Mouse (Mus musculus) liver, embryonic 14.5 days (tissue): ENCODE measurements around the gene Cd47. TPM values are rescaled to one million over a fixed set of nuclear protein-coding genes. Genes with fewer than 3 reads are reported as not detected.

Source experiments
- ATAC-seq: fragments of 200-750 bp; cut with Nextera tagmentation; 2 replicates; pipeline ENCODE4 v1.8.0; 2017; ENCODE audit warnings: moderate number of reproducible peaks, mild to moderate bottlenecking, moderate library complexity; ENCODE audit not compliant: insufficient read depth
- DNase-seq, 3 experiments: peaks; one replicate each; pipeline ENCODE4 v3.0.0-alpha.2; 2012 to 2013; ENCODE audit warnings: low read depth in 3 of 3, low spot score in 3 of 3
- H3K27ac ChIP-seq: fragments of 300-500 bp; sonication (generic); 2 replicates; pipeline ENCODE4 v1.5.1; 2014; ENCODE audit warnings: moderate library complexity, mild to moderate bottlenecking, control low read depth, inconsistent platforms
- H3K27me3 ChIP-seq: fragments of 300-500 bp; sonication (generic); 2 replicates; pipeline ENCODE4 v1.6.1; 2014; ENCODE audit warnings: mild to moderate bottlenecking, low read length, moderate library complexity; ENCODE audit not compliant: control insufficient read depth, insufficient read depth
- H3K36me3 ChIP-seq: fragments of 300-500 bp; sonication (generic); replicated peaks from 2 replicates; pipeline ENCODE4 v1.6.1; 2014; ENCODE audit warnings: low read depth; ENCODE audit not compliant: control insufficient read depth, insufficient read depth
- H3K4me1 ChIP-seq, 2 experiments: fragments of 200-500 bp in 1 of 2; fragments of 300-500 bp in 1 of 2; sonication (generic) in 1 of 2; replicated peaks; 2 replicates each; pipeline ENCODE4 v1.6.1; 2012 to 2014; ENCODE audit warnings: antibody characterized with exemption in 1 of 2, inconsistent platforms in 1 of 2, low read length in 1 of 2; ENCODE audit not compliant: control insufficient read depth in 2 of 2, insufficient read depth in 2 of 2
- H3K4me2 ChIP-seq: fragments of 300-500 bp; sonication (generic); 2 replicates; pipeline ENCODE4 v1.6.1; 2014; ENCODE audit warnings: low read depth, mild to moderate bottlenecking, control low read depth, moderate library complexity
- H3K4me3 ChIP-seq, 2 experiments: fragments of 200-500 bp in 1 of 2; fragments of 300-500 bp in 1 of 2; sonication (generic) in 1 of 2; 2 replicates each; pipeline ENCODE4 v1.5.1; 2012 to 2014; ENCODE audit warnings: low read depth in 2 of 2, low read length in 2 of 2, mild to moderate bottlenecking in 2 of 2, control low read depth in 1 of 2, inconsistent platforms in 1 of 2, moderate library complexity in 1 of 2; ENCODE audit not compliant: insufficient read depth in 1 of 2
- H3K9ac ChIP-seq: fragments of 300-500 bp; sonication (generic); replicated peaks from 2 replicates; pipeline ENCODE4 v1.6.1; 2014; ENCODE audit warnings: mild to moderate bottlenecking, control low read depth, moderate library complexity
- H3K9me3 ChIP-seq: fragments of 300-500 bp; sonication (generic); 2 replicates; pipeline ENCODE4 v1.6.1; 2016; ENCODE audit warnings: low read length, mixed read lengths; ENCODE audit not compliant: control insufficient read depth
- CTCF ChIP-seq: IDR thresholded peaks from 2 replicates; pipeline ENCODE4 v1.5.1; 2016; ENCODE audit warnings: antibody characterized with exemption, low read depth, control low read depth
- EP300 ChIP-seq: IDR thresholded peaks from 2 replicates; pipeline ENCODE4 v1.6.1; 2016; ENCODE audit warnings: antibody characterized with exemption, low read depth
- WGBS: fragments of 180-500 bp; shearing (Covaris S2); extraction: QIAGEN DNeasy Blood & Tissue Kit; methylation state at CpG from one replicate; pipeline ENCODE4 v1.1.7; 2014; ENCODE audit not compliant: insufficient replicate concordance; 5-methylcytosine and 5-hydroxymethylcytosine counted together
- polyA plus RNA-seq, 2 experiments: library from polyadenylated mRNA; depleted of rRNA in 1 of 2; stranded (reverse) in 1 of 2; unstranded in 1 of 2; fragments of >200 nt; fragmentation: Nextera tagmentation in 1 of 2; extraction: Ambion mirVana in 1 of 2; gene quantifications; 2 replicates each; pipeline versions ENCODE4 v1.2.1 to v1.2.3; 2012 to 2014

Gene Cd47
- polyA plus RNA-seq (2012; rRNA removed): 54.3 and 82.5 TPM in 2 replicates
- 331 and 345 TPM in 2 replicates for polyA plus RNA-seq (2014; fragmentation: Nextera tagmentation; extraction: Ambion mirVana)

DNA sequence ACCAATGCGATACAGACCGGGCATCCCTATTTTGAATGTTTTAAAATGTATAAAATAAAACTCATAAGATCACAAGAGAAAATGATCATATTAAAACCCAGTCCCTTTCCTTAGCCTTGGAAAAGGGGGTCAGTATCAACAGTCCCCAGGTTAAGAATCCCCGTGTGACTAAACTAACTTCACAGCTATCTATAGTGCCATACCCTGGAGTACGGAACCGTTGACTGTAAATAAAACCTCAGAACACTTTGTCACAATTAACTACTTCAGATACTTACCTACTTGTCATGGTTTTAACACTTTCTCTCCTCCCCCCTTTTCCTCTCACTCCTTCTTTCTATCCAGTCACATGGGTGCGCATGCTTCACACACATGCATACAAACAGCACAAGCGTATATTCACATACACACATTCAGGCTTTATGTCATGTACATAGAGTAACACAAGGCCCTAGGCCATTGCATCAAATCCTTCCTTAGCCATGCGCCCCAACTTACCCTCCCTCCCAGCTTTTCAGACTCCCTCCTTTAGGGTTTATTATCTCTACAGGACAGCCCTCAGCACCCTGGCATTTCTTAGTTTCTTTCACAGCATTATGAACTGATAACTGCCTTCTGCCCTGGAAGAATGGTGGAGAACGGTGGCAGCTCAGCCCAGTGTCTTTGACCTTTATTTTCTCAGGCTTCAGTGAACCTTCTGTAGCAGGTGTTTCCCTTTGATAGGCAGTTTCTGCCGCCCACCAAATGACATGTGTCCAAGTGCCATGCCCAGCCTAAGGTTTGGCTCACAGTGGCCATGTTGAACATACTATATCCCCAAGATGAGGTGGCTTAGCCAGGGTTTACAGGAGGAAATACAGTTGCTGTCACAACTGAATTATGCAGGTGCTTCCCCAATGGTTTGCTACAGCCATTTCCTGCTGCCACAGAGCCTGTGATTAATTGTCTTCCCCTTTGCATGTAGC lies at the start of gene Cd47:
Gene Cd47 (plus strand): TSS at position 937 of the 965 bp plus-strand sequence.
- DNase-seq (peak; percentile 95 to 96 (median 96)), ATAC-seq (peak; percentile 95)
- H3K9me3 ChIP-seq: no peaks in the 10 kb centered on the region
- peak within 1 kb of the TSS in 1 of 2 experiments; percentile 28; a peak in 3 of 4 replicates for H3K4me3 ChIP-seq
- H3K36me3 ChIP-seq: no peaks in the 10 kb centered on the region
- H3K4me2 ChIP-seq: peak within 1 kb of the TSS; percentile 73
- TF ChIP-seq EP300 (peak; percentile 100), CTCF (no peak; the same call in 1 of the 2 replicates)
- H3K9ac ChIP-seq: peak within 1 kb of the TSS; percentile 74
- 20% methylated on average over 10 of the region's 10 CpGs for WGBS
- peak within 1 kb of the TSS; percentile 100 for H3K27ac ChIP-seq
- peaks cover 79 to 81% of the 10 kb centered on the region in 2 experiments for H3K4me1 ChIP-seq
- H3K27me3 ChIP-seq: no peaks in the 10 kb centered on the region

DNA sequence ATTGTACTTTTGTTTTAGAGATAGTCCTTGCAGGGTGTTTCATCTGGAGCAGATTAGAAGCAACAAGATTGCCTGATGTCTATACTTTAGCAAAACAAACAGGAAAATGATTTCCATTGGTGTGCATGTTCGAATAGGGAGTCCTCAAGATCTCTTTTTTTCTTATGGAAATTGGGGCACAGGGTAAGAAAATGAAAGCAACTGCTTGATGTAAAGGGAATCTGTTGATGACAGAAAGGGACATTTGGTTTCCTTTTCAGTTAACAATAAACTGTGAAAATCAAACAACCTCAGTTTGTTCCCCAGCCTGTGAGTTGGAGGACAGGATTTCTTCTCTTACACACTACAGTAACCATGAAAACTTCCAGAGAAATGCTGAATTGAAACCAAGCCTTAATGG lies 47.4 kb upstream of the Cd47 start:
- Histone ChIP-seq H3K27ac (no peak overlapping the region), H3K4me1 (no peaks in the 10 kb centered on the region), H3K36me3 (no peaks in the 10 kb centered on the region), H3K9ac (no peak overlapping the region), H3K4me3 (no peak overlapping the region), H3K4me2 (no peak overlapping the region), H3K27me3 (no peaks in the 10 kb centered on the region), H3K9me3 (no peaks in the 10 kb centered on the region)
- WGBS: 54% methylated on average over 1 of the region's 1 CpGs
- DNase-seq (no peak), ATAC-seq (no peak)
- TF ChIP-seq EP300 (no peak), CTCF (no peak)

DNA sequence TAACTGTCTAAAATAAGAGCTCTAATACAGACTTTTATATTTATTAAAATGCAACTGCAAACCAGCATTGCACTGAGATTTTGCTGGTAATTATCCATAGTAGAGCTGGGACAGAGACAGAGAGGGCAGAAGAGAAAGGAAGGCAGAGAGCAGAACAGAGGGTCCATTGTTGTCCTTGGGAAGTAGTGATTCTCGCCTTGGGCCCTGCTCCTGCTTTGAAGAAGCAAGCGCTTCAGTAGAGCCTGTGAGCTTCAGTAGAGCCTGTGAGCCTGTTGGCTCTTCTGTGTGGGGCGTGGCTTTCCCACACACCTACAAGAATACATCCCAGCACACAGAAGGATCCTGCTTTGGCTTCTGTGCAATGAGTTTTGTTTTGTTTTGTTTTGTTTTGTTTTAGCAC lies 47.0 kb upstream of the Cd47 start:
- TF ChIP-seq EP300: no peak
- no peak for TF ChIP-seq CTCF
- Histone ChIP-seq H3K27ac (no peak overlapping the region), H3K36me3 (no peaks in the 10 kb centered on the region), H3K9me3 (no peaks in the 10 kb centered on the region), H3K4me1 (no peaks in the 10 kb centered on the region), H3K4me3 (no peak overlapping the region), H3K27me3 (no peaks in the 10 kb centered on the region), H3K4me2 (no peak overlapping the region), H3K9ac (no peak overlapping the region)
- 69% methylated on average over 3 of the region's 3 CpGs for WGBS
- DNase-seq: no peak
- ATAC-seq: no peak

DNA sequence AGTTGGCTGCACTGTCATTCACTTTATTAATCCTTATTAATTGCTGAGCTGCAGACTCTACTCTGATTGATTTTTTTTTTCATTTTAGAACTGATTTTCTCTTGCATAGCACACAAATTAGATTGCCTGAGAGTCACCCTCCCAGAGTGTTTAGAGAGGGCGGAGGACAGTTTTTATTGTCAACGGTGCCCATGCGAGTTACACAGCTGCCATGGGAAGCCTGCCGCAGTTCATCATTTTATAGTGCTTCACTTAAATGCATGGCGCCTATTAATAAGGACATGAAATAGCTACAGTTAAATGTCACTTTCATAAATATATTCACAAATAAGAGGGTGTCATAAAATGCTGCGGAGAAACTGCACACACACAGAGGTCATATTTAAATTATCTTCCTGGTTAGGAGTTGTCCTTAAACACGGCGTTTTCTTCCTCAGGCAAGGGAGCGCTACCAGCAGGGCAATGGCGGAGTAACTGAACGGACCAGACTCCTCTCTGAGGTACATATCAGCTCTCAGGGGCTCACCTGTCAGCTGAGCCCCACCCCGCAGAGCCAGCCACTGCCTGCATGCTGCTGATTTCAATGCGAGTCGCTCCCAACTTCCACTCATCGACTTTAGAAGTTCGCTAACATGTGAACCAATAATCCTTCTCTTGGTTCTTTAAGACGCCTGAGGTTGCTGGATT lies 39.7 kb upstream of the Cd47 start:
- H3K9me3 ChIP-seq: no peaks in the 10 kb centered on the region
- H3K27ac ChIP-seq: no peak overlapping the region
- no peak overlapping the region for H3K4me2 ChIP-seq
- H3K4me3 ChIP-seq: no peak overlapping the region
- no peaks in the 10 kb centered on the region for H3K36me3 ChIP-seq
- ATAC-seq: no peak
- no peaks in the 10 kb centered on the region for H3K27me3 ChIP-seq
- H3K4me1 ChIP-seq: peaks cover 3 to 4% of the 10 kb centered on the region in 2 experiments; a peak in 3 of 4 replicates
- DNase-seq: no peak
- TF ChIP-seq EP300: no peak
- TF ChIP-seq CTCF: no peak
- no peak overlapping the region for H3K9ac ChIP-seq
- 74% methylated on average over 17 of the region's 17 CpGs for WGBS

DNA sequence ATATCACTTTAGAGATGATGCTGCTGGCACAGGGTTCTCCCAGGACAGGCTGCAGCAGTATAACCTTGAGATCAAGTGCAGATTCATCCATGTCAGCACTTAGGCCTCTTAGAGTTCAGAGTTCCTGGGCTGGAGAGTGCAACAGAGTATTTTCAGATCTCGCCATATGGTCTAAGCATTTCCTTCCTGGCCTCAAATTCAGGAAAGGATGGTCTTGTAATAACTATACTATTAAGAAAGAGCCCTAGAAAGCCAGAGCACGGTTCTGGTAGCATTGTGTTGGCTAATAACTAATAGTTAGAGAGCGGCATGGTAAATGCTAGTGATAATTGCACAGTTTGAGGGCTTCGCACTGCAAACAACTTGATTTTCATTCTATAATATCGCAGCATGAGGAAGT lies 38.4 kb upstream of the Cd47 start:
- no peak overlapping the region for H3K4me2 ChIP-seq
- ATAC-seq: no peak
- peaks cover 3 to 10% of the 10 kb centered on the region in 2 experiments; a peak in 3 of 4 replicates for H3K4me1 ChIP-seq
- H3K27ac ChIP-seq: no peak overlapping the region
- H3K9ac ChIP-seq: no peak overlapping the region
- H3K27me3 ChIP-seq: no peaks in the 10 kb centered on the region
- no peak for DNase-seq
- WGBS: 64% methylated on average over 5 of the region's 5 CpGs
- no peaks in the 10 kb centered on the region for H3K9me3 ChIP-seq
- H3K4me3 ChIP-seq: no peak overlapping the region
- no peak for TF ChIP-seq EP300
- H3K36me3 ChIP-seq: no peaks in the 10 kb centered on the region
